Mouse (Mus musculus): ENCODE measurements around the gene Cd93. TPM values are rescaled to one million over a fixed set of nuclear protein-coding genes. Genes with fewer than 3 reads are reported as not detected.

The Cd93 gene
- polyA plus RNA-seq, 1 experiment: not detected

DNA sequence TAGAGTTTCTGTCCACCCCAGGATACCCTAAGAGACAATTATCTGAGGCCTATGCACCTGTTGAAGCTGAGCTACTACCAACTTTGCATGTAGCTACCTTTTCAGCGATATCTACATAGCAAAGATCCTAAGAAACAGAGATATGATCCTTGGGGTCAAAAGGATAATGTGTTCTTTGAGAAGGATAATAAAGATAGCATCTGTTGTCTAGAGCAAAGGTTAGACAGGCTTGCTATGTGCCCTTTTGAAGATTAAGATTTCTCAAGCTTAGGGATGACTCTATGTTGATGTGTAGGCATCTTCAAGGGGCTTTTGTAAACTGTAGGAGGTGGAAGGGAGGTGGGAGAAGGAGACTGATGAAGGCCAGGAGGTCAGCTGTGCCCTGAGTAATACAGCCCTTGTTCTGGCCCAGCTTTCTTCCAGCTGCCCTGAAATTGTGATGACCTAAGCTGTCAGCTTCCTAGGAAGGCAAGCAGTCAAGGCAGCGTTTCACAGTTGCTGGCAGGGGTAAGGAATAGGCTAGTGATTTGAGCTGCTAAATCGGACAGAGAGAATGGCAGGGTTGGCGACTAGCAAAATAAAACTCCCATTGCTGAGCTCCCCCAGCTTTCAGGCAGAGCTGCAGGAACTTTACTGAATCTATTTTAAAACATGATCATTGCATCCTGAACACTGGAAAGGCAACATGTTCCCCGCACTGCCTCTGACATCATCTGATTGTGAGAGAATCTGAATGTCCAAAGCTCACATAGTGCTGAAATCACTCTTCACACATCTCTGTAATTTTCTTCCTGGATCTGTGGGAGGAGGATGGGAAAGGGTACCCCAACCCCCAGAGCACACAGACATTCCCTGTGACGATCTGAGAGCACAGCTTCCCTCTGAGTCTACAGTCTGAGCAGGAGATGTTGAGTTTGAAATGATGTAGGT is 55.4 kb downstream of the Cd93 start:
- TF ChIP-seq CTCF (IDR thresholded peaks at IDR 0.05; ENCODE audit: insufficient read depth, low read depth, low read length) (no peak), POLR2A (IDR thresholded peaks at IDR 0.05; ENCODE audit: insufficient read depth, low read depth, low read length) (no peak)
- Histone ChIP-seq H3K4me1 (ENCODE audit: control insufficient read depth, insufficient read depth, low read length) (peaks cover 4% of the 10 kb centered on the region; the same call in 1 of the 2 replicates), H3K4me3 (ENCODE audit: insufficient read depth, low read depth, low read length) (no peak overlapping the region), H3K27ac (ENCODE audit: insufficient read depth, low read depth, low read length) (no peak overlapping the region)
- 35% methylated on average over 6 of the region's 6 CpGs for WGBS

- H3K4me1 ChIP-seq (ENCODE audit: control insufficient read depth, insufficient read depth, low read length): peaks cover 4% of the 10 kb centered on the region; the same call in 1 of the 2 replicates
- no peak overlapping the region for H3K27ac ChIP-seq (ENCODE audit: insufficient read depth, low read depth, low read length)
- TF ChIP-seq POLR2A (IDR thresholded peaks at IDR 0.05; ENCODE audit: insufficient read depth, low read depth, low read length) (no peak), CTCF (IDR thresholded peaks at IDR 0.05; ENCODE audit: insufficient read depth, low read depth, low read length) (no peak)
- 95% methylated on average over 2 of the region's 2 CpGs for WGBS
- H3K4me3 ChIP-seq (ENCODE audit: insufficient read depth, low read depth, low read length): no peak overlapping the region
These were observed 56.4 kb downstream of the Cd93 start for GRCm38 (mm10) chr2:148386927-148387326.

Other genes with a start within 250 kb of the Cd93 start
- not detected in 2 replicates for gene Sstr4, start 48.2 kb downstream of the Cd93 start, polyA plus RNA-seq (2012; ENCODE audit: insufficient read depth, insufficient read length, low replicate concordance, missing spikeins)
- gene Thbd, start 35.4 kb downstream of the Cd93 start, polyA plus RNA-seq (2012; ENCODE audit: insufficient read depth, insufficient read length, low replicate concordance, missing spikeins): not detected in 2 replicates
- gene Nxt1, start 229.0 kb upstream of the Cd93 start, polyA plus RNA-seq (2012; ENCODE audit: insufficient read depth, insufficient read length, low replicate concordance, missing spikeins): not detected in 2 replicates
- not detected in 2 replicates for gene Gzf1, start 237.5 kb upstream of the Cd93 start, polyA plus RNA-seq (2012; ENCODE audit: insufficient read depth, insufficient read length, low replicate concordance, missing spikeins)